Mouse (Mus musculus): ENCODE data around the gene Gramd4. TPM values are rescaled to one million over a fixed set of nuclear protein-coding genes. Genes with fewer than 3 reads are reported as not detected.

The Gramd4 gene
- polyA plus RNA-seq, 1 experiment from 2014 or later = 6.8 TPM

DNA sequence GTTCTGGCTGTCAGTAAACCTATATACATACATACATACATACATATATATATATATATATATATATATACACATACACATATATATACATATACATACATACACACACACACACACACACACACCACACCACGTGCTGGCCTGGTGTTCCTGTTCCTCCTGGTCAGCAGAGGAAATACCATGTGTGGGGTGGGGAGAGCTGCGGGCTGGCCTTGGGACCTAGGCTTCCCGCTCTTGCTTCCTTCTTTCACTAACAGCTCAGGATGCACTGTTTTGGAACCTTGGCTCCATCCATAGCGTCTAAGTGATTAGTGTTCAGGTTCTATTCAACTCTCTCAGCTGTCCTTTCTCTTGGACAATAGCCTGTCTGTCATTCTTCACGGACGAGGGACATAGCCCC lies 48.3 kb downstream of the Gramd4 start:
- WGBS (ENCODE audit: insufficient replicate concordance) = 50% methylated on average over 6 of the region's 6 CpGs
- peaks cover 98% of the 10 kb centered on the region for H3K4me1 ChIP-seq (replicated peaks)

DNA sequence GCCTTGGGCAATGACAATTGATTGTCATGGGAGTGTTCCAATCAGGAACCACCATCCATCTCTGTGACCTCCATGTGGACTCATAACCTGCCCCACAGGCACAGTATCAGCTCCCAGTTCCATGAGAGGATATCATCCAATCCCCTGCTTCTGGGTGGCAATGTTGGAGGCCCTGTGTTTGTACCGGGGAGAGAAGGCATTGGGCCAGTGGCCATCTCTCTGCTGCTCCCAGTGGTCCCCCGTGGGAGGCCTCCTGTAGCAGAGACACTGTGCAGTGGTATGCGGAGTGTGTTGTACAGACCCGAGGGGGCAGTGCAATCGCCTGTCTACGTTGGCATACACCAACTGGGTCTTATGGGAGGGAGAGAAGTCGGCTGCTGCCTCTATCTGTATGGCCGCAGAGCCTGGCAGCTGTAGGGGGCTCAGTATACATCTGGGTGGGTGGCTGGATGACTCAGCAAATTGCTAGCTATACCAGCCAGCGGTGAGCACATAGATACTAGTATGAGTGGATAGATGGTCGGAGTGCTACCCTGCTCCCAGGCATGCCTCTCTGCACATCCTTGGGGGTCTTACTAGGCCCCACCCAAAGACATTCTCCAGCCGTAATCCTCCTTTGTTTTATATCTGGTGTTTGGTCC lies 50.5 kb downstream of the Gramd4 start:
- no peaks in the 10 kb centered on the region for H3K27me3 ChIP-seq
- H3K27ac ChIP-seq = peak overlapping the region; percentile 98
- H3K4me2 ChIP-seq = peak overlapping the region; percentile 47
- H3K9ac ChIP-seq = peak overlapping the region; percentile 64
- no peak overlapping the region for H3K4me3 ChIP-seq (replicated peaks)
- no peaks in the 10 kb centered on the region for H3K9me3 ChIP-seq (replicated peaks)
- 0 out of 2 replicates have a peak, but pooled peaks cover 8% of the 10 kb centered on the region for H3K36me3 ChIP-seq
- peaks cover 98% of the 10 kb centered on the region for H3K4me1 ChIP-seq (replicated peaks)
- WGBS (ENCODE audit: insufficient replicate concordance) = 39% methylated on average over 11 of the region's 11 CpGs
- ATAC-seq (ENCODE audit: low read depth) = peak; percentile 49
- peak; percentile 71 for DNase-seq

More for the DNA sequence above, 48.3 kb downstream of the Gramd4 start:
- Histone ChIP-seq H3K4me2 (peak overlapping the region; percentile 63), H3K27me3 (no peaks in the 10 kb centered on the region), H3K36me3 (peaks cover 27% of the 10 kb centered on the region), H3K27ac (peak overlapping the region; percentile 98), H3K4me3 (replicated peaks) (no peak overlapping the region; the same call in 1 of the 2 replicates), H3K9ac (peak overlapping the region; percentile 64), H3K9me3 (replicated peaks) (no peaks in the 10 kb centered on the region)
- ATAC-seq (ENCODE audit: low read depth) = no peak
- DNase-seq = no peak

DNA sequence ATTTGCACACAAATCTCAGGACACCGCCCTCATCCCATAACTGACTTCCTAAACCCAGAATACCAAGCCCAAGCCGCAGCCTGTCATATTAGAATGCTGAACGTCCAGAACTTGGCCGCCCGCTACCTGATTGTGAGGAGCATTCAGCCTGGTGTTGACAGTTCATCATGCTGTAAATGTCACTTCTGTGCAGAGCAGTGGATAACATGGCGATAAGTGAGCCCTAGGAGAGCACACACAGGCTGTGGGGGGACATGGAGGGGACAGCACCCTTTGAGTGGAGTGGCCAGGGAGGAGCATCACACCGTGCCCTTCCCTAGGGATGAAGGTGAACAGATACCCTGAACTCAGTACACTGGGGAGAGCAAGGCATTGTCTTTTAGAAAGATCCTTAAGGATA lies 51.8 kb downstream of the Gramd4 start:
- no peak for ATAC-seq (ENCODE audit: low read depth)
- Histone ChIP-seq H3K27ac (peak overlapping the region; percentile 98), H3K4me2 (no peak overlapping the region), H3K27me3 (no peaks in the 10 kb centered on the region), H3K4me1 (replicated peaks) (peaks cover 98% of the 10 kb centered on the region), H3K9me3 (replicated peaks) (no peaks in the 10 kb centered on the region), H3K4me3 (replicated peaks) (no peak overlapping the region), H3K36me3 (0 out of 2 replicates have a peak, but pooled peaks cover 8% of the 10 kb centered on the region), H3K9ac (peak overlapping the region; percentile 36; the same call in 1 of the 2 replicates)
- no peak for DNase-seq
- WGBS (ENCODE audit: insufficient replicate concordance) = 86% methylated on average over 7 of the region's 7 CpGs

DNA sequence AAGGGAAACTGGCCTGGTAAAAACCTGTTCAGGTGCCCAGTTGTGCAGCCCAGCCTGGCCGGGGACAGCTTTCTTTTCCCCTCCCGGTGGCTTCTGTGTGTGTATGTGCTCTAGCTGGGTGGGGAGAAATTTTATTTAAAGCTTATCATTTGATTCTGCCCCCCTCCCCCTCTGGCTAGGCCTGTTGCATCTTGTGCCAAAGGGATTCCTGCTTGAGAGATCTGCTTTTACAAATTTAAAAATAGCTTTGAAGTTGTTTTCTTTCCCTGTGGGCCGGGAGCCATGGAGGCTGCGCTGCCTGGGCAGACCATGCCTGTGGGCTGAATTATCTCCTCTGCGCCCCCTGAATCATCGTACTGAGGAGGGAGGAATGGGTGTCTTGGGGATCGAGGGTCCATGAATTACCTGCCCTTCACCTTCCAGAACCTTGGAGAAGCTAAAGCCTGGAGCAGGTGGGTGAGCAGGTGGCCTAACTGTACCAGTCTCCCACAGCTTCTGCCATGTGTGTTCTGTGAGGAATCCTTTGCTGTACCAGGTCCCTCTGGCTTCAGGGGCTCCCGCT lies 52.2 kb downstream of the Gramd4 start:
- H3K27ac ChIP-seq = peak overlapping the region; percentile 98
- no peak overlapping the region for H3K4me3 ChIP-seq (replicated peaks)
- DNase-seq (no peak), ATAC-seq (ENCODE audit: low read depth) (no peak)
- 79% methylated on average over 8 of the region's 8 CpGs for WGBS (ENCODE audit: insufficient replicate concordance)
- H3K4me2 ChIP-seq = no peak overlapping the region
- H3K9ac ChIP-seq = 0 out of 2 replicates have a peak overlapping the region, but pooled peaks have one; percentile 39
- no peaks in the 10 kb centered on the region for H3K27me3 ChIP-seq
- H3K36me3 ChIP-seq = 0 out of 2 replicates have a peak, but pooled peaks cover 8% of the 10 kb centered on the region
- peaks cover 98% of the 10 kb centered on the region for H3K4me1 ChIP-seq (replicated peaks)
- no peaks in the 10 kb centered on the region for H3K9me3 ChIP-seq (replicated peaks)

DNA sequence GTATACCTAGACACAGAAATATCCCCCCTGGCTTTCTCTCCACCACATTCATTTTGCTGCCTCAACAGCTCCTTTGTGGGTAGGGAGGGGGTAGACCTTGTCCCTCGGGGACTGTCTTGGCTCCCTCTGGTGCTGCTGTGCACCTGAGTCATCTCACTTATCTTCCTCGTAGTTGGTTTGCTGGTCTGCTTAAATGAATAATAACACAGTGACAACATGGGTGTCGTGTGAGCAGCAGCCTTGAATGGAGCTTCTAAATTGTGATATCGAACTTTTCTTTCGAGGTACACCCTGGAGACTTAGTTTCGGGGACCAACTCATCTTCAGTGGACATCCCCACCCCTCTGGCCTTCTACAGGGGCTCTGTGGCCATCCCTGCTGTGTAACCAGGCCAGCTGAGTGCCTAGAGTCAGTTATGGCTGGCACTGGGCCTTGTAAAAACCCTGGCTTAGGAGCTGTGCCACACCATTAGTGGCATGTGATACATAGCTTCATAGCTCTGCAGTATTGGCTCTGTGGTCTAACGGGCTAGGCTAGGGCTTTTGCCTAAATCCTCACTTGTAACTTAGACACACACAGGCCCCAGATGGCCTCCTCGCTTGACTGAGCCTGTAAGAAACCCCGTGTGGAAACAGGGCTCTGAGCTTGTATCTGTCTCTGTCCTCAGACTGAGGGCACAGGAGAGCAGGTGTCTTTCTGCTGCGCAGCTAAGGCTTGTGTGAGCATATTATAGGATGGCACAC lies 53.0 kb downstream of the Gramd4 start:
- H3K4me2 ChIP-seq = no peak overlapping the region
- WGBS (ENCODE audit: insufficient replicate concordance) = 73% methylated on average over 10 of the region's 10 CpGs
- no peaks in the 10 kb centered on the region for H3K27me3 ChIP-seq
- H3K9me3 ChIP-seq (replicated peaks) = no peaks in the 10 kb centered on the region
- H3K27ac ChIP-seq = peak overlapping the region; percentile 98
- ATAC-seq (ENCODE audit: low read depth) = no peak
- peaks cover 94% of the 10 kb centered on the region for H3K4me1 ChIP-seq (replicated peaks)
- no peak for DNase-seq
- peak overlapping the region; percentile 39 for H3K9ac ChIP-seq
- 0 out of 2 replicates have a peak, but pooled peaks cover 8% of the 10 kb centered on the region for H3K36me3 ChIP-seq
- no peak overlapping the region for H3K4me3 ChIP-seq (replicated peaks)

DNA sequence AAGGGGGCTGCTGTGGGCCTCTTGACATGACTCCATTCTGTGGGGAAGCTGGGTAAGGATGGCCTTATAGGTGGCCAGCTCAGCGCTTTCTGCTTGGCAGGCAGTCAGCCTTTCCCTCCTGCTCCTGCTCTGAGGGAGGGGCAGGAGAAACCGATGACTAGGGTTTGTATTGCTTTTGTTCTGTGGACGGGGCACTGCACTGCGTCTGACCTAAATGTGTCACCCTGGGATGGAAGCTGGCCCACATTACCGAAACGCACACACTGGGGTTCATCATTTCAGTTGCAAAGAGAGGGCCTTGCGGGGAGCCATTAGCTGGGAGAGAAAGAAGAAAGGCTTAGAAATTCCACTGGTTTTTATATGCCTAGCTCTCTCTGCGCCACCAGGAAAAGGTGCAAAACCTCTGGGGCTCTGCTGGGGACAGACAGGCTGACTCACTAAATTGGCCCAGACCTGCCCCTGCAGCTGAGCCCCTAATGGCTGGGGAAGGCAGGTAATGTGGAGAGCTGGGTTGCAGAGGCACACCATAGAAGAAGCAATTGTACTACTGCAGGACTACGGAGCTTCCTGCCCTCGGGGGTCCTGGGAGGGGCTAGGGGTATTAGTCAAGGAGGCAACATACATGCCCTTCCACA lies 55.3 kb downstream of the Gramd4 start:
- 0 out of 2 replicates have a peak, but pooled peaks cover 8% of the 10 kb centered on the region for H3K36me3 ChIP-seq
- H3K4me2 ChIP-seq = 0 out of 2 replicates have a peak overlapping the region, but pooled peaks have one; percentile 8
- H3K9me3 ChIP-seq (replicated peaks) = no peaks in the 10 kb centered on the region
- no peak for DNase-seq
- ATAC-seq (ENCODE audit: low read depth) = no peak
- H3K4me1 ChIP-seq (replicated peaks) = peaks cover 88% of the 10 kb centered on the region
- WGBS (ENCODE audit: insufficient replicate concordance) = 39% methylated on average over 10 of the region's 10 CpGs
- no peaks in the 10 kb centered on the region for H3K27me3 ChIP-seq
- no peak overlapping the region for H3K4me3 ChIP-seq (replicated peaks)
- peak overlapping the region; percentile 72 for H3K27ac ChIP-seq
- peak overlapping the region; percentile 50 for H3K9ac ChIP-seq

DNA sequence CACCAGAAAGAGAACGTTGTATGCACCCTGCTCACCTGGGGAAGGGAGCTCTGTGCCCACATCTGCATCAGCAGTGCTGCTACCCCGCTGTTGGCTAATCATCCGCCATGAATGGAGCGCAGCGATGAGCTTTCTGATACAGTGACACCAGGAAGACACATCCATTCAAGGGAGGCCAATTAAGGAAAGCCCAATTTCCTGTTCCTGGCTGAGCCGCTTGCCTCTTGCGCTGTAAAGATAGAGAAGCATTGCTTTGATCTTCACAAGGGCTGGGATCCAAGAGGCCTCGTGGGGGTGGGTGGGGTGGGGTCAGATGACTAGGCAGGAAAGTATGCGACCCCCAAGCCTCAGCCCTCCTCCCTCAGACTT lies 55.8 kb downstream of the Gramd4 start:
- Histone ChIP-seq H3K4me1 (replicated peaks) (peaks cover 86% of the 10 kb centered on the region), H3K9ac (peak overlapping the region; percentile 50), H3K4me2 (0 out of 2 replicates have a peak overlapping the region, but pooled peaks have one; percentile 8), H3K9me3 (replicated peaks) (no peaks in the 10 kb centered on the region), H3K4me3 (replicated peaks) (no peak overlapping the region), H3K27ac (peak overlapping the region; percentile 72), H3K36me3 (peaks cover 10% of the 10 kb centered on the region; the same call in 1 of the 2 replicates), H3K27me3 (no peaks in the 10 kb centered on the region)
- ATAC-seq (ENCODE audit: low read depth) (peak; percentile 39), DNase-seq (no peak)
- 12% methylated on average over 9 of the region's 9 CpGs for WGBS (ENCODE audit: insufficient replicate concordance)

DNA sequence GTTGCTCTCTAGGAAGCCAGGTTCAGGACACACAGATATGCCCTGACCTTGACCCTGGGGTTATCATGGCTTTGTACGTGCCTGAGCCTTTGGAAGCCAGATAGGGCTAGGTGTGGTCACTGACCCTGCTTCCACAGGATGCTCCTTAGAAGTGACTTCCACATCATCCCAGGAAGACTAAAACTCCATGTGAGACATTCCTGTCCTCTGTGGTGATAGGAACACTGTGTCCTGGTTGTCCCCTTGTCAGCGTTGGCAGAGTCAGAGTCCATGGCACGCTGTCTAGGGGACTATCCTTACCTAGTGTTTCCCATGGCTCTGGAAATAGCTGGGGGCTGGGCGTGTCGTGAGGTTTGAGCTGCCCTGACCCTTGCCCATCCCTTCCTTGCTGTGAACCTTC lies 58.9 kb downstream of the Gramd4 start:
- no peak for DNase-seq
- Histone ChIP-seq H3K4me1 (replicated peaks) (peaks cover 55% of the 10 kb centered on the region), H3K27me3 (no peaks in the 10 kb centered on the region), H3K9ac (0 out of 2 replicates have a peak overlapping the region, but pooled peaks have one; percentile 15), H3K4me3 (replicated peaks) (no peak overlapping the region), H3K27ac (peak overlapping the region; percentile 54), H3K36me3 (peaks cover 32% of the 10 kb centered on the region), H3K4me2 (no peak overlapping the region), H3K9me3 (replicated peaks) (no peaks in the 10 kb centered on the region)
- 60% methylated on average over 5 of the region's 5 CpGs for WGBS (ENCODE audit: insufficient replicate concordance)
- ATAC-seq (ENCODE audit: low read depth) = no peak

DNA sequence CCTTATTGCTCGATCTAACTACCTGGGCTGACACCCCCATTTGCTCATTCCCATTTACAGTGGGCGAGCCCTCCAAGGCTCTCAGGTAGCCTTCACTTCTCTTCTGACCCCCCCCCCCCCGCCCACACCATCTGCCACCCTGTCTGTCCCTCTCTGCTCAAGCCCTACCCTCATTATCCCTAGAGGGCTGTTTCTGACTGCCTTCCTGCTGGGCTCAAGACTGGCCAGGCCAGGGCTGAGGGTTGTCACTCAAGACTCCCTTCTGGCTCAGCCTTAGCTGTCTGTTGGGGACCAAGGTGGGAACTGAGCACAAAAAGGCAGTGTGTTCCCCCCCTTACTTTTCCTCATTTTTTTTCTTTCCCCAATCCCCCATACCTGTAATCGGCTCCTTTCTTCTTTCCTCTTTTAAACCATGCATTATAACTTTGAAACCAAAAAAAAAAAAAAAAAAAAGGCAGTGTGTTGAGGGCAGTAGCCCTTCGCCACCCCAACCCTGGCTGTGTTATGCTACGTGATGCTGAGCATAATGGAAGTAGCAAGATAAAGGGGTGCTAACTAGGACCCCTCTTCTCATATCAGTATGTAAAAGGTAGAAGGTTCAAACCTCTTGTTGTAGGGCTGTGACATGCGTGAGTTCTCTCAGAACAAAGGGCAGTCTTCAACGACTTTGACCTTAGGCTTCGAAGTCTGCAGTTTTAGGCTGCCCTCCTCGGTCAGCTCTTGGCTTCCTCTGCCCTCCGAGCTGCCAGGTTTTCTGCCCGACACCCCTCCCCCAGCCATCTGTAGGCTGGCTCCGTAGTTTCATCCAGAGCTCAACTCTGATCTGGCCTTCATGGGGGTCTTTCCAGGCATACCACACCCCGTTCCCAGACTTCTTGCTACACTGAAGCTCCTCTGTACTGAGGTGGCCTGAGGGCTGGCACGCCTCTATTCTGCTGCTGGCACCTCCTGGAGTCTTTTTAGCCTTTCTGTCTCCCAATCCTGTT lies 59.9 kb downstream of the Gramd4 start:
- WGBS (ENCODE audit: insufficient replicate concordance) = 75% methylated on average over 15 of the region's 15 CpGs
- H3K27me3 ChIP-seq = no peaks in the 10 kb centered on the region
- H3K9me3 ChIP-seq (replicated peaks) = no peaks in the 10 kb centered on the region
- no peak for ATAC-seq (ENCODE audit: low read depth)
- no peak overlapping the region for H3K4me2 ChIP-seq
- H3K4me3 ChIP-seq (replicated peaks) = no peak overlapping the region
- H3K27ac ChIP-seq = no peak overlapping the region
- H3K9ac ChIP-seq = no peak overlapping the region
- H3K36me3 ChIP-seq = peaks cover 40% of the 10 kb centered on the region
- DNase-seq = no peak
- H3K4me1 ChIP-seq (replicated peaks) = peaks cover 47% of the 10 kb centered on the region

DNA sequence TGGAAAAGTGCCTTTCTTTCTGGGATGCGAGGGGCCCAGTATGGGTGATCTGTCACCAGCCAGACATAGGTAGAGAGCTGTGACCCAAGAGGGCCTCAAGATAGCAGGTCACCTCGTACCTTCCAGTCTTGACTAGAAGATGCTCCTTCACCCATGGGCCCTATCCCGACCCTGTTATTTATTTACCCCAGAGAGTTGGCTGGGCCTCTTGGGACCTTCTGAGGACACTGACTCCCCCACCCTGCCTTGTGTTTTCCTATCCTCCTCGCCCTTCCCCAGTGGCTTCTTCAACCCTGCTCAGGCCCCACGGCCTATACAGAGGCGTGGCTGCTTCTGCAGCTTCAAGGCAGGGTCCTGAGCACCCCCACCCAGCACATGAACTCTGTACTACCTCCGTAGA lies 61.7 kb downstream of the Gramd4 start:
- 69% methylated on average over 7 of the region's 7 CpGs for WGBS (ENCODE audit: insufficient replicate concordance)
- ATAC-seq (ENCODE audit: low read depth) = no peak
- Histone ChIP-seq H3K4me2 (no peak overlapping the region), H3K36me3 (peaks cover 58% of the 10 kb centered on the region), H3K4me1 (replicated peaks) (peaks cover 47% of the 10 kb centered on the region), H3K9me3 (replicated peaks) (no peaks in the 10 kb centered on the region), H3K27me3 (no peaks in the 10 kb centered on the region), H3K4me3 (replicated peaks) (no peak overlapping the region), H3K27ac (no peak overlapping the region), H3K9ac (no peak overlapping the region)
- no peak for DNase-seq

Data from liver, embryonic 13.5 days (tissue).